Mouse (Mus musculus): ENCODE measurements around the gene P2ry14. TPM values are rescaled to one million over a fixed set of nuclear protein-coding genes. Genes with fewer than 3 reads are reported as not detected.
A peak's percentile ranks its signal among the peaks of the same experiment; 100 is the strongest.

P2ry14 gene
- polyA plus RNA-seq, 1 experiment from 2014 or later = 2.8 TPM

GRCm38 (mm10) chr3:59176871-59177270 is 23.5 kb upstream of the P2ry14 start:
- 61% methylated on average over 5 of the region's 5 CpGs for WGBS
- Histone ChIP-seq H3K9ac (ENCODE audit: low read length) (no peak overlapping the region), H3K4me3 (ENCODE audit: low read length) (no peak overlapping the region), H3K27me3 (ENCODE audit: control insufficient read depth, insufficient read depth, low read length) (no peaks in the 10 kb centered on the region), H3K4me2 (ENCODE audit: low read depth, low read length) (no peak overlapping the region), H3K9me3 (replicated peaks; ENCODE audit: control insufficient read depth, low read length) (no peaks in the 10 kb centered on the region), H3K27ac (ENCODE audit: low read length) (no peak overlapping the region; the same call in 1 of the 2 replicates), H3K36me3 (ENCODE audit: control insufficient read depth, insufficient read depth) (no peaks in the 10 kb centered on the region), H3K4me1 (ENCODE audit: control insufficient read depth, insufficient read depth, low read length) (peaks cover 8% of the 10 kb centered on the region)
- no peak for ATAC-seq (replicated peaks; ENCODE audit: extremely low read depth, insufficient read depth, low FRiP score)

DNA sequence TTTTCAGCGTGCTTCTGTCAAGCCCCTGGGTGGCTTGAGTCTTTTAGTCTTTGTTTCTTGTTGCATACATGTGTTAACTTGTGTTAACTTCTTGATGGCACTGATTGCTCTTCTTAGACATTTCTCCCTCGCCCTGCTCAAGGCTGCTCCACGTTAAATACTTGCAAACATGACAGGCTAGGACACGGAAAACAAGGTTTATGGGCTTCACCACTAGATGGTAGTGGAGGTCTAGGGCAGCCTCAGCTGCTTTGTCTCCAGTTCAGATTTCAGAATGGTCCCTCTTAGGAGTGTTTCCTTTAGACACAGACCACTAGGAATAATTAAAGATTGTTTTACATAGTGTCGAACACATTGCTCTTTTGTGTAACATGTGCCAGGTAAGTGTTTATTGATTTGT is 21.8 kb upstream of the P2ry14 start:
- Histone ChIP-seq H3K4me3 (ENCODE audit: low read length) (no peak overlapping the region), H3K9ac (ENCODE audit: low read length) (no peak overlapping the region), H3K9me3 (replicated peaks; ENCODE audit: control insufficient read depth, low read length) (no peaks in the 10 kb centered on the region), H3K4me2 (ENCODE audit: low read depth, low read length) (no peak overlapping the region), H3K27ac (ENCODE audit: low read length) (no peak overlapping the region), H3K36me3 (ENCODE audit: control insufficient read depth, insufficient read depth) (no peaks in the 10 kb centered on the region), H3K27me3 (ENCODE audit: control insufficient read depth, insufficient read depth, low read length) (no peaks in the 10 kb centered on the region), H3K4me1 (ENCODE audit: control insufficient read depth, insufficient read depth, low read length) (peaks cover 11% of the 10 kb centered on the region)
- WGBS = 32% methylated on average over 5 of the region's 5 CpGs
- peak; percentile 55 for ATAC-seq (replicated peaks; ENCODE audit: extremely low read depth, insufficient read depth, low FRiP score)

DNA sequence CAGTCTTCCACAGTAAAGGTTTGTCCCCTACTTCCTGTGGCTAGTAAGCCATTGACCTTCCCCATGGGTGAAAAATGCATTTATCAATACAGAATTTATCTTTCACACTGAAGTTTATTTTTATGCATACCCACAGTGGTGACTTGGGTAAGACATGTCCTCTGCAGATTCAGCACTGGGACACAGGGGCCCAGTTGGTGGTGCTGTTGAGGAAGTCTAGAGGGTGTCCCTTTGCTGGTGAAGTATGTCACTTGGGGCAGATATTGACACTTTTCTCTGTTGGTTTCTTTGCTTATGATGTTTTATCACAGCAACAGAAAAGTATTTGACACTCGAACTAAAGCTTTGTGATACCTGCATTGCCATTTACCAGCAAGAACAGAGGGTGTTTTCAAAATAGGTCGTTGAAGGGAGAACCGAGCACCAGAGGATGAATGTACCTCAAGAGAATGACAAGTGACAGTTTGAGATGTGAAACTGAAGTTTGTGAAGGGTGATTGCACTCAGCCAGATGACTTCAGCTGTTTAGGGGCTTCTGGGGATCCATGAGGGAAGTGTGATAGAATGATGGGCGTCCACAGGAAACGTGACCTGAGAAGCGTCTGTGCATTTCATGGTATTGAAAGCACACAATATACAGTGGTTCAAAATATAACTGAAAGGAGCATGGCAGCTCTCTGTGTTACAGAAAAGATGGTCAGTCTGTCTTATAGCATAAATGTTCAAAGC is 21.2 kb upstream of the P2ry14 start:
- Histone ChIP-seq H3K27me3 (ENCODE audit: control insufficient read depth, insufficient read depth, low read length) (no peaks in the 10 kb centered on the region), H3K9me3 (replicated peaks; ENCODE audit: control insufficient read depth, low read length) (no peaks in the 10 kb centered on the region), H3K4me1 (ENCODE audit: control insufficient read depth, insufficient read depth, low read length) (peaks cover 12% of the 10 kb centered on the region), H3K4me2 (ENCODE audit: low read depth, low read length) (no peak overlapping the region), H3K9ac (ENCODE audit: low read length) (no peak overlapping the region), H3K27ac (ENCODE audit: low read length) (no peak overlapping the region), H3K36me3 (ENCODE audit: control insufficient read depth, insufficient read depth) (no peaks in the 10 kb centered on the region), H3K4me3 (ENCODE audit: low read length) (no peak overlapping the region)
- ATAC-seq (replicated peaks; ENCODE audit: extremely low read depth, insufficient read depth, low FRiP score) = no peak
- 75% methylated on average over 6 of the region's 6 CpGs for WGBS

DNA sequence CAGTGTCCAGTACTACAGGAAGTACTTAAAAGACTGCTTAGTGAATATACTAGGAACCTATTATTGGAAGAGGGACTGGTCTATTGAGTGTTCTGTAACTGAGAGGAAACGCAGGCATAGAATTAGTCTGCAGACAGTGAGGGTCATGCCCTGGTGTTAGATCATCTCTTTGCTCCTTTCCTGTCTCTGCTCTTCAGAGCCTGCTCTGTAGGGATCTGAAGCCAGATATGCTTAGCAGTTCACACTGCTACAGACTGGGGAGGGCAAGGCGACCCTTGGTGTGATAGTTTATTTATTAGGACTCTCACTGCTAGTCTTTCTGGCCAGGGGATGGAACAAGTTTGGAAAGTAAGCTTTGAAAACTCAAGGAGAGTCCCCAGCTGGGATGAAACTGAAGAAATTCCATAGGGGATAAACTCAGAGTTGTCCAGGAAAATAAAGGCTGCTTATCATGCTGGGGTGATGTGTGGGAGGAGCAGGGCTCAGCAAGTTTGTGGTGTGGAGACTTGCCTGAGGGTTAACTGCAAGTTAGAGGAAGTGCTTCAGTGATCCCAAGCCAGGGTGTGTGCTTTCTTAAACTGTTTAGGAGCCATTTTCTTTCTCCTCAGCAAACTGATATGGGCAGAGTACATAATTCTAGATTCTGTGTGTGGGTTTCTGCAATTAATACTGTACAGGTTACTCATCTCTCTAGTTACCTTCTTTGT is 16.7 kb upstream of the P2ry14 start:
- no peak for ATAC-seq (replicated peaks; ENCODE audit: extremely low read depth, insufficient read depth, low FRiP score)
- Histone ChIP-seq H3K36me3 (ENCODE audit: control insufficient read depth, insufficient read depth) (no peaks in the 10 kb centered on the region), H3K4me2 (ENCODE audit: low read depth, low read length) (no peak overlapping the region), H3K9me3 (replicated peaks; ENCODE audit: control insufficient read depth, low read length) (no peaks in the 10 kb centered on the region), H3K9ac (ENCODE audit: low read length) (no peak overlapping the region), H3K4me1 (ENCODE audit: control insufficient read depth, insufficient read depth, low read length) (0 out of 2 replicates have a peak, but pooled peaks cover 4% of the 10 kb centered on the region), H3K4me3 (ENCODE audit: low read length) (no peak overlapping the region), H3K27me3 (ENCODE audit: control insufficient read depth, insufficient read depth, low read length) (no peaks in the 10 kb centered on the region), H3K27ac (ENCODE audit: low read length) (peak overlapping the region; percentile 1; the same call in 1 of the 2 replicates)
- 33% methylated on average over 2 of the region's 2 CpGs for WGBS

DNA sequence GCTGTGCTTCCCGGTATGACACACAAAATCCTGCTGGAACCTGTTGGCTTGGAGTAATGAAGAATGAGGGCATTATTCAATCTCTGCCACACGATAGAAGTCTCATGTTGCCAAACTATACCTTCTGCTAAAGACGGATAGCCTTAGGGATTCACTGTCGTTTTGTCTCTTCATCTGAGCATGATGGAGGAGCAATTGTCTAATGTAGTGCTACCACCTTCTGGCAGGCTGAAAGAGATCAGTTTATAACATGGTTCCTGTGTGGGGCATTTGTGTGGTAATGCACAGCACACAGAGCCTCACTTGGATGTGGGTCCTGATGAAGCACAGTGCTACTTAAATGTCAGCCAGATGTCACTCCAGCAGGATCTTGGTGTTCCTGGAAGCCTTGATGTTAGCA is 15.8 kb upstream of the P2ry14 start:
- peak; percentile 62; the same call in 1 of the 2 replicates for ATAC-seq (replicated peaks; ENCODE audit: extremely low read depth, insufficient read depth, low FRiP score)

DNA sequence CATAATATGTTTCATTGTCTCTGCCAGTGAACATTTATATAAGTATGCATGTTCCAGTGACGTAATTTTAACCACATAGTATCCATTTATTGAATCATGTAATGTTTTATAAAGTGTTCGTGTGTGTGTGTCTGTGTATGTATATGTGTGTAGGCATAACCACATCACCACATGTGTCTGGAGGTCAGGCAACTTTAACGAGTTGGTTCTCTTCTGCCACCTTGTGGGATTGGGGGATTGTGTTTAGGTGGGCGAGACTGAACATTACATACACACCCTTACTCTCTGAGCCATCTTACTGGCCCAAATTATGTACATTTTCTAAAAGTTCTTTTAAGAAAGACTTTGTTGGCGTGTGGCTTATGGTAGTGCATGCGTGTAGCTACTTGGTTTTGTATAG is 15.1 kb upstream of the P2ry14 start:
- H3K4me2 ChIP-seq (ENCODE audit: low read depth, low read length) = no peak overlapping the region
- no peak for ATAC-seq (replicated peaks; ENCODE audit: extremely low read depth, insufficient read depth, low FRiP score)
- no peaks in the 10 kb centered on the region for H3K9me3 ChIP-seq (replicated peaks; ENCODE audit: control insufficient read depth, low read length)
- WGBS = 87% methylated on average over 6 of the region's 6 CpGs
- no peak overlapping the region for H3K4me3 ChIP-seq (ENCODE audit: low read length)
- H3K4me1 ChIP-seq (ENCODE audit: control insufficient read depth, insufficient read depth, low read length) = 0 out of 2 replicates have a peak, but pooled peaks cover 4% of the 10 kb centered on the region
- H3K9ac ChIP-seq (ENCODE audit: low read length) = no peak overlapping the region
- no peaks in the 10 kb centered on the region for H3K36me3 ChIP-seq (ENCODE audit: control insufficient read depth, insufficient read depth)
- H3K27me3 ChIP-seq (ENCODE audit: control insufficient read depth, insufficient read depth, low read length) = no peaks in the 10 kb centered on the region
- H3K27ac ChIP-seq (ENCODE audit: low read length) = no peak overlapping the region

More for the DNA sequence above, 15.8 kb upstream of the P2ry14 start:
- Histone ChIP-seq H3K4me2 (ENCODE audit: low read depth, low read length) (no peak overlapping the region), H3K9ac (ENCODE audit: low read length) (no peak overlapping the region), H3K36me3 (ENCODE audit: control insufficient read depth, insufficient read depth) (no peaks in the 10 kb centered on the region), H3K27ac (ENCODE audit: low read length) (no peak overlapping the region), H3K4me3 (ENCODE audit: low read length) (no peak overlapping the region), H3K27me3 (ENCODE audit: control insufficient read depth, insufficient read depth, low read length) (no peaks in the 10 kb centered on the region), H3K9me3 (replicated peaks; ENCODE audit: control insufficient read depth, low read length) (no peaks in the 10 kb centered on the region), H3K4me1 (ENCODE audit: control insufficient read depth, insufficient read depth, low read length) (0 out of 2 replicates have a peak, but pooled peaks cover 4% of the 10 kb centered on the region)
- WGBS = 75% methylated on average over 4 of the region's 4 CpGs

GRCm38 (mm10) chr3:59167417-59168054 is 14.1 kb upstream of the P2ry14 start:
- Histone ChIP-seq H3K9me3 (replicated peaks; ENCODE audit: control insufficient read depth, low read length) (no peaks in the 10 kb centered on the region), H3K4me2 (ENCODE audit: low read depth, low read length) (no peak overlapping the region), H3K27me3 (ENCODE audit: control insufficient read depth, insufficient read depth, low read length) (no peaks in the 10 kb centered on the region), H3K27ac (ENCODE audit: low read length) (no peak overlapping the region), H3K9ac (ENCODE audit: low read length) (no peak overlapping the region), H3K4me1 (ENCODE audit: control insufficient read depth, insufficient read depth, low read length) (0 out of 2 replicates have a peak, but pooled peaks cover 4% of the 10 kb centered on the region), H3K4me3 (ENCODE audit: low read length) (no peak overlapping the region), H3K36me3 (ENCODE audit: control insufficient read depth, insufficient read depth) (no peaks in the 10 kb centered on the region)
- 59% methylated on average over 2 of the region's 2 CpGs for WGBS
- ATAC-seq (replicated peaks; ENCODE audit: extremely low read depth, insufficient read depth, low FRiP score) = no peak

GRCm38 (mm10) chr3:59160465-59160864 is 7.0 kb upstream of the P2ry14 start:
- no peak for ATAC-seq (replicated peaks; ENCODE audit: extremely low read depth, insufficient read depth, low FRiP score)
- Histone ChIP-seq H3K4me2 (ENCODE audit: low read depth, low read length) (no peak overlapping the region), H3K27me3 (ENCODE audit: control insufficient read depth, insufficient read depth, low read length) (no peaks in the 10 kb centered on the region), H3K27ac (ENCODE audit: low read length) (no peak overlapping the region), H3K9me3 (replicated peaks; ENCODE audit: control insufficient read depth, low read length) (no peaks in the 10 kb centered on the region), H3K4me1 (ENCODE audit: control insufficient read depth, insufficient read depth, low read length) (no peaks in the 10 kb centered on the region), H3K4me3 (ENCODE audit: low read length) (no peak overlapping the region), H3K36me3 (ENCODE audit: control insufficient read depth, insufficient read depth) (no peaks in the 10 kb centered on the region), H3K9ac (ENCODE audit: low read length) (no peak overlapping the region)
- 75% methylated on average over 1 of the region's 1 CpGs for WGBS

DNA sequence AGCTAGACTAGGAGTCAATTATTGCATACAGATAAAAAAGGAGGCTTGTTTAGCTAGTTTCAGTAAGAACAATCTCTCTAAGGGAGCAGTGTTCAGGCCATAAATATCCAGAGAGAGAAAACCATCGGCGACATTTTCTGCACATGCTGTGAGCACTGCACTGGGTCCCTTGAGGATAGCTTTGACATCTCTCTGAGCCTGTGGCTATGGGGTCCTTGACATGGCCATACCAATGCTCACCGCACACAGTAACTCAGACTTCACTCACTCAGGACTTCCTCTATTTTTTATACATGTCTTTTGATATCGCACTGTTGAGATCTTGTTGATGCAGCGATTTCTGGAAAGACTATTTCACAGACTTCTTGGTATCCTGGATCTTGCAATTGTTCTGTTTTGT is 3.6 kb upstream of the P2ry14 start:
- Histone ChIP-seq H3K27ac (ENCODE audit: low read length) (no peak overlapping the region), H3K4me1 (ENCODE audit: control insufficient read depth, insufficient read depth, low read length) (no peaks in the 10 kb centered on the region), H3K4me2 (ENCODE audit: low read depth, low read length) (no peak overlapping the region), H3K9ac (ENCODE audit: low read length) (no peak overlapping the region), H3K9me3 (replicated peaks; ENCODE audit: control insufficient read depth, low read length) (no peaks in the 10 kb centered on the region), H3K36me3 (ENCODE audit: control insufficient read depth, insufficient read depth) (no peaks in the 10 kb centered on the region), H3K27me3 (ENCODE audit: control insufficient read depth, insufficient read depth, low read length) (no peaks in the 10 kb centered on the region), H3K4me3 (ENCODE audit: low read length) (no peak overlapping the region)
- ATAC-seq (replicated peaks; ENCODE audit: extremely low read depth, insufficient read depth, low FRiP score) = no peak
- WGBS = 94% methylated on average over 5 of the region's 5 CpGs

Data from heart, embryonic 16.5 days (tissue).